Mouse (Mus musculus): Measurements from ENCODE around the gene Tnfsf13b. TPM values are rescaled to one million over a fixed set of nuclear protein-coding genes. Genes with fewer than 3 reads are reported as not detected.

The Tnfsf13b gene
- polyA plus RNA-seq, 1 experiment from 2014 or later, result 0.25 TPM

DNA sequence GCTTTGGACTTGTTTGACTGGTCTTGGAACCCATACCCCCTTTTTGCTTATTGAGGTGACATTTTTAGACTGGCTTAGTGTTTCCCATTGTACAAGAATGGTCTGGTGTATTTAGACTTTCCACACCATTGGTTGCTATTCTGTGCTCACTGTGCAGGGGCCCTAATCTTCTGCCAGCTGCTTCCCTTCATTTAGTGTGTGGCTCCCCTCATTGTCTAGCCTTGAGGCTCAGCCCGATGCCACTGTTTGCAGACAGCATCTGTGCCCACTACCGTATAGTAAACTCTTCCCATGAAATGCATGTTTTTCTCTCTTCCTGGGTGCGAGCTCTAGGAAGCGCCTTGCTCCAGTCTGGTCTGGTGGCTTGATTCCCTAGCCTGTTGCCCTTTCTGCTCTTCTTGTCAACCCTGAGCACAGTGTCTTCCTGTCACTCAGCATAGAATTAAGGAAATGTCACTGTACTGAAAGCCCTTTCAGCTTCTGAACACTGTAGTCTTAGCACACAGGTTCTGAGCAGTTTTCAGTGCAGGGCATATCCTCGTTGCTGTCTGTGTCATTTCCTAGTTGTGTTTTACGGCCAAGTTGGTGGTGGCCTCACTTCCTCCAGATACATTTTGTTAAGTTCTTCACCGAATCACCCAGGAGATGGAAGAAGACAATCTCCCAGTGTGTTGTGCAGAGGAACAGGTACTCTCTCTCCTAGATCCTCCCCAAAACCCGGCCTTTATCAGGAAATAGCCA, 24.2 kb downstream of the Tnfsf13b start:
- Histone ChIP-seq H3K9ac (ENCODE audit: low read depth, low read length) (no peak overlapping the region), H3K36me3 (ENCODE audit: control insufficient read depth, insufficient read depth, low read length) (no peaks in the 10 kb centered on the region), H3K4me2 (no peak overlapping the region), H3K27me3 (replicated peaks; ENCODE audit: control insufficient read depth, insufficient read depth, low read length) (no peaks in the 10 kb centered on the region), H3K4me1 (replicated peaks; ENCODE audit: control insufficient read depth, insufficient read depth, low read length) (no peaks in the 10 kb centered on the region), H3K27ac (ENCODE audit: low read depth, low read length) (no peak overlapping the region), H3K4me3 (ENCODE audit: low read depth, low read length) (no peak overlapping the region), H3K9me3 (ENCODE audit: control insufficient read depth, low read length) (no peaks in the 10 kb centered on the region)
- DNase-seq (ENCODE audit: low spot score) (no peak), ATAC-seq (replicated peaks; ENCODE audit: low FRiP score) (no peak)
- 78% methylated on average over 8 of the region's 8 CpGs for WGBS

GRCm38 (mm10) chr8:10031177-10031576, 24.9 kb downstream of the Tnfsf13b start:
- Histone ChIP-seq H3K27ac (ENCODE audit: low read depth, low read length) (no peak overlapping the region), H3K9me3 (ENCODE audit: control insufficient read depth, low read length) (no peaks in the 10 kb centered on the region), H3K36me3 (ENCODE audit: control insufficient read depth, insufficient read depth, low read length) (no peaks in the 10 kb centered on the region), H3K27me3 (replicated peaks; ENCODE audit: control insufficient read depth, insufficient read depth, low read length) (no peaks in the 10 kb centered on the region), H3K4me2 (no peak overlapping the region), H3K4me1 (replicated peaks; ENCODE audit: control insufficient read depth, insufficient read depth, low read length) (no peaks in the 10 kb centered on the region), H3K4me3 (ENCODE audit: low read depth, low read length) (no peak overlapping the region), H3K9ac (ENCODE audit: low read depth, low read length) (no peak overlapping the region)
- no peak for ATAC-seq (replicated peaks; ENCODE audit: low FRiP score)
- 70% methylated on average over 9 of the region's 9 CpGs for WGBS
- no peak for DNase-seq (ENCODE audit: low spot score)

DNA sequence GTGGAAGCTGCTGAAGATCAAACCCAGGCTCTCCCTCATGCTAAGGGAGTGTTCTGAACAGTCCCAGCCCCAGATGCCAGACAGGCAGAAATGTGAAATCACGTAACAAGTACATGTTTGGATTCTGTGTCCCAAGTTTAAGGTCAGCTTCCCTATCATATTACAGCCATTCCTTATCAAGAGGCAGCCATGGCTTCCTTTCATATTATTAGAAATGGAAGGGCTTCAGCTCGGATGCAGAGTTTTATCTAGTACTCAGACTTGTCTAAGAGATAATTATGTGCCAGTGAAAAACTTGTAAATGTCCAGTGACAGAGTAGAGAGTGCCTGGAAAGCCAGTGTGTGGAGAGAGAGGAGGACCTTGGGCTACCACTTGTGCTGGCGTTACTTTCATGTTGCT, 34.6 kb downstream of the Tnfsf13b start:
- no peaks in the 10 kb centered on the region for H3K36me3 ChIP-seq (ENCODE audit: control insufficient read depth, insufficient read depth, low read length)
- DNase-seq (ENCODE audit: low spot score) (no peak), ATAC-seq (replicated peaks; ENCODE audit: low FRiP score) (no peak)
- 51% methylated on average over 3 of the region's 3 CpGs for WGBS
- H3K9ac ChIP-seq (ENCODE audit: low read depth, low read length), result no peak overlapping the region
- no peak overlapping the region for H3K4me3 ChIP-seq (ENCODE audit: low read depth, low read length)
- no peaks in the 10 kb centered on the region for H3K9me3 ChIP-seq (ENCODE audit: control insufficient read depth, low read length)
- H3K27me3 ChIP-seq (replicated peaks; ENCODE audit: control insufficient read depth, insufficient read depth, low read length), result no peaks in the 10 kb centered on the region
- no peak overlapping the region for H3K27ac ChIP-seq (ENCODE audit: low read depth, low read length)
- no peaks in the 10 kb centered on the region for H3K4me1 ChIP-seq (replicated peaks; ENCODE audit: control insufficient read depth, insufficient read depth, low read length)
- no peak overlapping the region for H3K4me2 ChIP-seq

GRCm38 (mm10) chr8:10043842-10044510, 37.7 kb downstream of the Tnfsf13b start:
- H3K4me1 ChIP-seq (replicated peaks; ENCODE audit: control insufficient read depth, insufficient read depth, low read length), result no peaks in the 10 kb centered on the region
- no peak overlapping the region for H3K27ac ChIP-seq (ENCODE audit: low read depth, low read length)
- H3K36me3 ChIP-seq (ENCODE audit: control insufficient read depth, insufficient read depth, low read length), result no peaks in the 10 kb centered on the region
- no peak overlapping the region for H3K4me2 ChIP-seq
- H3K27me3 ChIP-seq (replicated peaks; ENCODE audit: control insufficient read depth, insufficient read depth, low read length), result no peaks in the 10 kb centered on the region
- no peaks in the 10 kb centered on the region for H3K9me3 ChIP-seq (ENCODE audit: control insufficient read depth, low read length)
- DNase-seq (ENCODE audit: low spot score) (no peak), ATAC-seq (replicated peaks; ENCODE audit: low FRiP score) (no peak)
- WGBS, result 52% methylated on average over 13 of the region's 13 CpGs
- no peak overlapping the region for H3K4me3 ChIP-seq (ENCODE audit: low read depth, low read length)
- no peak overlapping the region for H3K9ac ChIP-seq (ENCODE audit: low read depth, low read length)

- Histone ChIP-seq H3K4me2 (no peak overlapping the region), H3K36me3 (ENCODE audit: control insufficient read depth, insufficient read depth, low read length) (no peaks in the 10 kb centered on the region), H3K4me3 (ENCODE audit: low read depth, low read length) (no peak overlapping the region), H3K27ac (ENCODE audit: low read depth, low read length) (no peak overlapping the region), H3K9me3 (ENCODE audit: control insufficient read depth, low read length) (no peaks in the 10 kb centered on the region), H3K9ac (ENCODE audit: low read depth, low read length) (no peak overlapping the region), H3K4me1 (replicated peaks; ENCODE audit: control insufficient read depth, insufficient read depth, low read length) (no peaks in the 10 kb centered on the region), H3K27me3 (replicated peaks; ENCODE audit: control insufficient read depth, insufficient read depth, low read length) (no peaks in the 10 kb centered on the region)
- WGBS, result 60% methylated on average over 1 of the region's 1 CpGs
- no peak for DNase-seq (ENCODE audit: low spot score)
- no peak for ATAC-seq (replicated peaks; ENCODE audit: low FRiP score)
Observed at GRCm38 (mm10) chr8:10045743-10046142, 39.5 kb downstream of the Tnfsf13b start.

DNA sequence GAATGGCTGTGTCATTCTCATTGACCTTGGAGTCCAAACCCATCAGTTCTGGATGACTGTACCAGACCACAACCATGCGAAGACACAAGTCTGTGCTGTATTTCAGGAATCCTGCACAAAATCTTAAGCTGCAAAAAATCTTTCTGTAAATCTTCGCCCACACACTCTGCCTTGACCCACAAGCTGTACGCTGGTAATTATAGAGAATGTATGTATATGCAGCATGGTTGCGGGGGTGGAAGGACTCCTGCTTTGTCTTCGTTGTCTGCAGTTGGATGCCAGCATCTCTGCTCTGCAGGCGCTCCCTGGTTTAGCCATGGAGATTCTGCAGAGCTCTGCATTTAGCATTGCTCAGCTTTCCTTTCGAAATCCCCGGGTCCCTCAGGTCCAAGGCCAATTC, 42.9 kb downstream of the Tnfsf13b start:
- DNase-seq (ENCODE audit: low spot score) (no peak), ATAC-seq (replicated peaks; ENCODE audit: low FRiP score) (no peak)
- Histone ChIP-seq H3K36me3 (ENCODE audit: control insufficient read depth, insufficient read depth, low read length) (no peaks in the 10 kb centered on the region), H3K27me3 (replicated peaks; ENCODE audit: control insufficient read depth, insufficient read depth, low read length) (no peaks in the 10 kb centered on the region), H3K9ac (ENCODE audit: low read depth, low read length) (no peak overlapping the region), H3K4me3 (ENCODE audit: low read depth, low read length) (no peak overlapping the region), H3K4me1 (replicated peaks; ENCODE audit: control insufficient read depth, insufficient read depth, low read length) (no peaks in the 10 kb centered on the region), H3K27ac (ENCODE audit: low read depth, low read length) (no peak overlapping the region), H3K4me2 (no peak overlapping the region), H3K9me3 (ENCODE audit: control insufficient read depth, low read length) (no peaks in the 10 kb centered on the region)
- 68% methylated on average over 8 of the region's 8 CpGs for WGBS

DNA sequence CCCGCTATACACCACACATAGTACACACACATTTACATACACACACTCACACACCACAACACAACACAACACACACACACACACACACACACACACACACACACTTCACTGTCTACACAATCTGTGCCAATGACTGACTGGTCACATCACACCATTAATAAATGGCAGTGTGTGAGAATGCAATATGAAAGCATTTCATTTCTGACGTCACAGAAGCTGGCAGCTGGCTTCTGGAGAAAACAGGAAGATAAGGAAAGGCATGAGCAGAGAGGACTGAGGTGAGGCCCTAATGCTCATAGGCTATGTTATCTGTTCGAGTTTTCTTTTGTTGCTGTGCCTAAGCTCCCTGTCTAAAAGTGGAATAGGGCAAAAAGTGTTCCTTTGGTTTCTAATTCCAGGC, 45.3 kb downstream of the Tnfsf13b start:
- no peaks in the 10 kb centered on the region for H3K27me3 ChIP-seq (replicated peaks; ENCODE audit: control insufficient read depth, insufficient read depth, low read length)
- H3K4me2 ChIP-seq, result no peak overlapping the region
- H3K9me3 ChIP-seq (ENCODE audit: control insufficient read depth, low read length), result no peaks in the 10 kb centered on the region
- DNase-seq (ENCODE audit: low spot score) (no peak), ATAC-seq (replicated peaks; ENCODE audit: low FRiP score) (no peak)
- 47% methylated on average over 3 of the region's 3 CpGs for WGBS
- no peak overlapping the region for H3K9ac ChIP-seq (ENCODE audit: low read depth, low read length)
- no peaks in the 10 kb centered on the region for H3K4me1 ChIP-seq (replicated peaks; ENCODE audit: control insufficient read depth, insufficient read depth, low read length)
- no peak overlapping the region for H3K4me3 ChIP-seq (ENCODE audit: low read depth, low read length)
- H3K27ac ChIP-seq (ENCODE audit: low read depth, low read length), result no peak overlapping the region
- H3K36me3 ChIP-seq (ENCODE audit: control insufficient read depth, insufficient read depth, low read length), result no peaks in the 10 kb centered on the region

DNA sequence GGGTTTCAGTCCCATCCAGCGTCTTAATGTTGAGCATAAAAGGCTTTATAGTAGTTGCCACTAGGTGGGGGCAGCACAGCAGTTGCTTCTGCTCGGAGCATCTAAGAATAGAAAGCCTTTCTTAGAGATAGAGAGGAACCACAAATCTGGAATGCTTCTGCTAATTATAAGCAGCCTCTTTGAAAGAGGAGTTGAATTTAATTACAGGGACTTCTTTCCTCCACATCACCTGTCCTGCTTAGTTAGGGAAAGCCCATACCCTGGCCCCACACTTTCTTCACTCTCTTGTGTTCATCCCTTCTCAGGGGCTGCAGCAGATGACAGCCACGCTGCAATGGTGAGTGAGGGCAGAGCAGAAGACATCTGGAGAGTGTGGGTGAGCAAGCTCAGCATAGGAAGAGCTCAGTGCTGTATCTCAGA, 47.3 kb downstream of the Tnfsf13b start:
- Histone ChIP-seq H3K9ac (ENCODE audit: low read depth, low read length) (no peak overlapping the region), H3K9me3 (ENCODE audit: control insufficient read depth, low read length) (no peaks in the 10 kb centered on the region), H3K36me3 (ENCODE audit: control insufficient read depth, insufficient read depth, low read length) (no peaks in the 10 kb centered on the region), H3K4me3 (ENCODE audit: low read depth, low read length) (no peak overlapping the region), H3K4me1 (replicated peaks; ENCODE audit: control insufficient read depth, insufficient read depth, low read length) (no peaks in the 10 kb centered on the region), H3K27ac (ENCODE audit: low read depth, low read length) (no peak overlapping the region), H3K4me2 (no peak overlapping the region), H3K27me3 (replicated peaks; ENCODE audit: control insufficient read depth, insufficient read depth, low read length) (no peaks in the 10 kb centered on the region)
- WGBS, result 24% methylated on average over 3 of the region's 3 CpGs
- ATAC-seq (replicated peaks; ENCODE audit: low FRiP score) (no peak), DNase-seq (ENCODE audit: low spot score) (no peak)

DNA sequence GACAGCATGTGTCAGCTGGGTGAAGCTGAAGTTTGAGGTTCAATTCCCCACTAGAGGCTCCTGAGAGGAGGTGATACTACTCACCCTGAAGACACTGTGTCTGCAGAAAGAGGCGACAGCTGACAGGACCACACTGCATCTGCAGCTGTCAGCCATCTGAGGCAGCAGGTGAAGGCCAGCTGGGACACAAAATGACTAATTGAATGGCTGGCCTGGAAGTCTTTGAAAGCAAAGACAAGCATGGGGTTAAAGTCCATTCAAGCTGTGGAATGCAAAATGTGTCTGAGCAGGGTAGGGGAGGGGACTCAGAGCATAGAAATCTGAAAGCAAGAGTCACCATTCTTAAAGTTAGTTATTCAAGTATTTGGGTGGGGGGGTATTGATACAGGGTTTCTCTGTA, 54.7 kb downstream of the Tnfsf13b start:
- no peak overlapping the region for H3K4me3 ChIP-seq (ENCODE audit: low read depth, low read length)

More for the DNA sequence above, 54.7 kb downstream of the Tnfsf13b start:
- Histone ChIP-seq H3K36me3 (ENCODE audit: control insufficient read depth, insufficient read depth, low read length) (no peaks in the 10 kb centered on the region), H3K9ac (ENCODE audit: low read depth, low read length) (no peak overlapping the region), H3K9me3 (ENCODE audit: control insufficient read depth, low read length) (no peaks in the 10 kb centered on the region), H3K4me2 (no peak overlapping the region), H3K27me3 (replicated peaks; ENCODE audit: control insufficient read depth, insufficient read depth, low read length) (no peaks in the 10 kb centered on the region), H3K4me1 (replicated peaks; ENCODE audit: control insufficient read depth, insufficient read depth, low read length) (no peaks in the 10 kb centered on the region), H3K27ac (ENCODE audit: low read depth, low read length) (no peak overlapping the region)
- 45% methylated on average over 1 of the region's 1 CpGs for WGBS
- DNase-seq (ENCODE audit: low spot score), result no peak
- no peak for ATAC-seq (replicated peaks; ENCODE audit: low FRiP score)

Measured in liver, embryonic 11.5 days (tissue).